Mouse (Mus musculus) myocyte (in vitro differentiated cells): ENCODE data around the gene Pdia6.

Experiments
- CEBPB ChIP-seq: IDR thresholded peaks from 2 replicates; pipeline ENCODE4 v1.6.1; 2011; ENCODE audit warnings: mild to moderate bottlenecking, moderate library complexity; ENCODE audit not compliant: poor library complexity, insufficient read depth, severe bottlenecking
- E2F4 ChIP-seq: IDR thresholded peaks from one replicate; pipeline ENCODE4 v1.6.1; 2011; ENCODE audit warnings: mild to moderate bottlenecking, control low read depth, moderate library complexity; ENCODE audit not compliant: insufficient read depth
- MAX ChIP-seq: IDR thresholded peaks from one replicate; pipeline ENCODE4 v1.6.1; 2011; ENCODE audit warnings: low read depth, mild to moderate bottlenecking, control low read depth
- MYOD1 ChIP-seq, 3 experiments: IDR thresholded peaks; one replicate each; pipeline ENCODE4 v1.6.1; 2011; ENCODE audit warnings: control low read depth in 2 of 3, low read depth in 2 of 3, mild to moderate bottlenecking in 2 of 3, moderate library complexity in 1 of 3; ENCODE audit not compliant: insufficient read length in 2 of 3, control insufficient read depth in 1 of 3
- POLR2A ChIP-seq: IDR thresholded peaks from one replicate; pipeline ENCODE4 v1.6.1; 2011; ENCODE audit warnings: low read depth, mild to moderate bottlenecking, control low read depth, moderate library complexity; ENCODE audit not compliant: insufficient read length
- POLR2AphosphoS2 ChIP-seq: IDR thresholded peaks from one replicate; pipeline ENCODE4 v1.6.1; 2011; ENCODE audit warnings: low read depth, control low read depth; ENCODE audit not compliant: insufficient read length
- SRF ChIP-seq: IDR thresholded peaks from one replicate; pipeline ENCODE4 v1.6.1; 2011; ENCODE audit warnings: low read depth; ENCODE audit not compliant: control insufficient read depth, insufficient read length
- TCF12 ChIP-seq: IDR thresholded peaks from one replicate; pipeline ENCODE4 v1.6.1; 2011; ENCODE audit warnings: mild to moderate bottlenecking, control low read depth; ENCODE audit not compliant: poor library complexity, insufficient read depth, severe bottlenecking
- TCF3 ChIP-seq: IDR thresholded peaks from one replicate; pipeline ENCODE4 v1.6.1; 2011; ENCODE audit warnings: low read depth, control low read depth; ENCODE audit not compliant: insufficient read length
- USF1 ChIP-seq: IDR thresholded peaks from one replicate; pipeline ENCODE4 v1.6.1; 2011; ENCODE audit warnings: low read depth, mild to moderate bottlenecking, control low read depth, moderate library complexity

DNA sequence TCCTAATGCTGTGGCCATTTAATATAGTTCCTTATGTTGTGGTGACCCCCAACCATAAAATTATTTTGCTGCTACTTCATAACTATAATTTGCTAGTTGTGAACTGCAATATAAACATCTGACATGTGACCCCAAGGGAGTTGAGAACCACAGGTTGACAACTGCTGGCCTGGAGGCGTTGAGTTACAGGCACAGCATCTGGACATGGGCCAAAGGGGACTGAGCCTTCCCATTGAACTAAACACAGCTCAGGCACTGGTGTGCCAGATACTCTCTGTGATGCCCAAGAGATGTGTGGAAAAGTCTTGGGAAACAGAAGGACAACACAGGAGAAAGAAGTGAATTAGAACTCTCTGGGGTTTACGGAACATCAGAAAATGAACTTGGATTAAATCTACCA lies 25.3 kb upstream of the Pdia6 start:
- no peak for TF ChIP-seq TCF12
- TF ChIP-seq POLR2A = no peak
- TF ChIP-seq MAX = no peak
- TF ChIP-seq CEBPB = no peak
- no peak for TF ChIP-seq POLR2AphosphoS2
- no peak for TF ChIP-seq SRF
- no peak for TF ChIP-seq E2F4
- no peak for TF ChIP-seq MYOD1 (IDR thresholded peaks at IDR 0.05; ENCODE audit: control insufficient read depth in 1 of 3, insufficient read length in 2 of 3, low read depth in 2 of 3)
- TF ChIP-seq USF1 = no peak
- TF ChIP-seq TCF3 = no peak
